Mouse (Mus musculus): ENCODE results near the gene Gm3033. TPM values are rescaled to one million over a fixed set of nuclear protein-coding genes. Genes with fewer than 3 reads are reported as not detected.

Gene Gm3033
- total RNA-seq (2023) = not detected in 2 replicates

GRCm38 (mm10) chr14:3845945-3846344 is at the start of gene Gm3033:
Gene Gm3033 (plus strand): TSS chr14:3846245.

GRCm38 (mm10) chr14:3809774-3810173 is 36.3 kb upstream of the Gm3033 start, which contains the start of gene Gm3002:
Gene Gm3002 (plus strand): TSS chr14:3810074.

GRCm38 (mm10) chr14:3883872-3884271 is 37.8 kb downstream of the Gm3033 start, which contains the start of gene Gm2916:
Gene Gm2916 (plus strand): TSS chr14:3884172.

Other genes with a start within 250 kb of the Gm3033 start
- gene Gm3012, start 211.7 kb upstream of the Gm3033 start, total RNA-seq (2023) = not detected in 2 replicates
- gene Gm3020, start 194.2 kb upstream of the Gm3033 start, total RNA-seq (2023) = not detected in 2 replicates
- gene Gm3043, start 157.5 kb upstream of the Gm3033 start, total RNA-seq (2023) = not detected in 2 replicates
- not detected in 2 replicates for gene Gm3002, start 36.2 kb upstream of the Gm3033 start, total RNA-seq (2023)
- gene Gm2916, start 37.9 kb downstream of the Gm3033 start, total RNA-seq (2023) = not detected in 2 replicates
- gene Gm3029, start 85.5 kb downstream of the Gm3033 start, total RNA-seq (2023) = not detected in 2 replicates
- not detected in 2 replicates for gene Gm3095, start 117.3 kb downstream of the Gm3033 start, total RNA-seq (2023)
- not detected in 2 replicates for gene Gm3099, start 152.1 kb downstream of the Gm3033 start, total RNA-seq (2023)
- not detected in 2 replicates for gene Gm5796, start 177.7 kb downstream of the Gm3033 start, total RNA-seq (2023)
- not detected in 2 replicates for gene Gm3115, start 237.9 kb downstream of the Gm3033 start, total RNA-seq (2023)

Measured in neutrophil, adult 65 days (primary cell).